Mouse (Mus musculus) myocyte (in vitro differentiated cells): ENCODE measurements around the gene Zfp956.

Experiments used
- CEBPB ChIP-seq: IDR thresholded peaks from 2 replicates; pipeline ENCODE4 v1.6.1; 2011; ENCODE audit warnings: mild to moderate bottlenecking, moderate library complexity; ENCODE audit not compliant: poor library complexity, insufficient read depth, severe bottlenecking
- E2F4 ChIP-seq: IDR thresholded peaks from one replicate; pipeline ENCODE4 v1.6.1; 2011; ENCODE audit warnings: mild to moderate bottlenecking, control low read depth, moderate library complexity; ENCODE audit not compliant: insufficient read depth
- USF1 ChIP-seq: IDR thresholded peaks from one replicate; pipeline ENCODE4 v1.6.1; 2011; ENCODE audit warnings: low read depth, mild to moderate bottlenecking, control low read depth, moderate library complexity

- TF ChIP-seq E2F4 (no peak), CEBPB (no peak), USF1 (no peak)
These were observed 42.5 kb downstream of the Zfp956 start for GRCm38 (mm10) chr6:47995661-47996060.
